Mouse (Mus musculus): ENCODE data around the gene Neurl2.
"Not testable (repeated sequence)": the region's sequence is repeated elsewhere in the genome, so short reads cannot be mapped to it uniquely, and the experiment has no call there.

The Neurl2 gene

GRCm38 (mm10) chr2:164857842-164858553 lies 24.7 kb upstream of the Neurl2 start:
- DNase-seq (ENCODE audit: low spot score), result no peak

GRCm38 (mm10) chr2:164857101-164857821 lies 24.0 kb upstream of the Neurl2 start, which contains the start of gene Pltp:
TSS of gene Pltp (minus strand) at chr2:164857711.
- peak; percentile 50 for DNase-seq (ENCODE audit: low spot score)

GRCm38 (mm10) chr2:164856309-164857100 lies 23.2 kb upstream of the Neurl2 start:
- DNase-seq (ENCODE audit: low spot score), result no peak

- DNase-seq (ENCODE audit: low spot score), result not testable (repeated sequence)
These were observed 22.3 kb upstream of the Neurl2 start for GRCm38 (mm10) chr2:164855572-164855971.

- no peak for DNase-seq (ENCODE audit: low spot score)
These were observed 16.8 kb upstream of the Neurl2 start for GRCm38 (mm10) chr2:164850061-164850460.

GRCm38 (mm10) chr2:164845782-164846181 lies 12.5 kb upstream of the Neurl2 start:
- no peak for DNase-seq (ENCODE audit: low spot score)

GRCm38 (mm10) chr2:164835164-164835563 lies 1.9 kb upstream of the Neurl2 start:
- no peak for DNase-seq (ENCODE audit: low spot score)

GRCm38 (mm10) chr2:164834531-164834930 lies 1.3 kb upstream of the Neurl2 start:
- DNase-seq (ENCODE audit: low spot score), result no peak

GRCm38 (mm10) chr2:164832748-164833301 lies 431 bp downstream of the Neurl2 start, which contains the start of gene Ctsa:
TSS of gene Ctsa (plus strand) at chr2:164832873.
- DNase-seq (ENCODE audit: low spot score), result peak; percentile 81

- DNase-seq (ENCODE audit: low spot score), result no peak
These were observed 1.1 kb downstream of the Neurl2 start for GRCm38 (mm10) chr2:164832032-164832747.

- no peak for DNase-seq (ENCODE audit: low spot score)
These were observed 2.2 kb downstream of the Neurl2 start for GRCm38 (mm10) chr2:164831029-164831428.

GRCm38 (mm10) chr2:164829090-164829489 lies 4.2 kb downstream of the Neurl2 start:
- DNase-seq (ENCODE audit: low spot score), result no peak

- DNase-seq (ENCODE audit: low spot score), result no peak
These were observed 4.8 kb downstream of the Neurl2 start, which contains the start of gene Spata25 for GRCm38 (mm10) chr2:164828437-164828836. TSS of gene Spata25 (minus strand) at chr2:164828537.

GRCm38 (mm10) chr2:164827146-164827850 lies 6.0 kb downstream of the Neurl2 start:
- DNase-seq (ENCODE audit: low spot score), result no peak

GRCm38 (mm10) chr2:164825521-164825920 lies 7.7 kb downstream of the Neurl2 start:
- DNase-seq (ENCODE audit: low spot score), result no peak

- DNase-seq (ENCODE audit: low spot score), result no peak
These were observed 9.3 kb downstream of the Neurl2 start for GRCm38 (mm10) chr2:164823969-164824368.

GRCm38 (mm10) chr2:164823181-164823585 lies 10.1 kb downstream of the Neurl2 start:
- no peak for DNase-seq (ENCODE audit: low spot score)

- DNase-seq (ENCODE audit: low spot score), result peak; percentile 99
These were observed 10.6 kb downstream of the Neurl2 start, which contains the start of gene Zswim1 for GRCm38 (mm10) chr2:164822636-164823165. TSS of gene Zswim1 (plus strand) at chr2:164822686.

GRCm38 (mm10) chr2:164821060-164821459 lies 12.2 kb downstream of the Neurl2 start:
- no peak for DNase-seq (ENCODE audit: low spot score)

GRCm38 (mm10) chr2:164817703-164818102 lies 15.6 kb downstream of the Neurl2 start:
- no peak for DNase-seq (ENCODE audit: low spot score)
